Mouse (Mus musculus) G1E (cell line): Measurements from ENCODE around the gene Rps9. TPM values are rescaled to one million over a fixed set of nuclear protein-coding genes. Genes with fewer than 3 reads are reported as not detected.

Experiments
- polyA plus RNA-seq: library from polyadenylated mRNA; stranded (reverse); fragments of >175 nt; gene quantifications from 2 replicates; pipeline ENCODE4 v1.2.3, GENCODE M21; 2012
- total RNA-seq, 2 experiments: library from RNA; stranded (forward) in 1 of 2; stranded (reverse) in 1 of 2; fragments of 200-1000 nt in 1 of 2; fragments of >200 nt in 1 of 2; fragmentation: Nextera tagmentation in 1 of 2; gene quantifications; 2 replicates each; pipeline ENCODE4 v1.2.3; 2014 to 2017

Rps9 gene
- total and polyA plus RNA-seq, 3 experiments, result 1,085 to 2,177 (median 1,340) TPM

Other genes with a start within 250 kb of the Rps9 start
- not detected in 2 replicates for gene Tarm1, start 201.4 kb upstream of the Rps9 start, total RNA-seq (2014; fragmentation: Nextera tagmentation)
- 1.3 TPM in 2 replicates for gene Tarm1, start 201.4 kb upstream of the Rps9 start, total RNA-seq (2017)
- gene Tarm1, start 201.4 kb upstream of the Rps9 start, polyA plus RNA-seq, result not detected in 2 replicates
- gene Oscar, start 87.8 kb upstream of the Rps9 start, total RNA-seq (2014; fragmentation: Nextera tagmentation), result not detected in 2 replicates
- gene Oscar, start 87.8 kb upstream of the Rps9 start, total RNA-seq (2017), result 0.05 and 0.06 TPM in 2 replicates
- not detected in 2 replicates for gene Oscar, start 87.8 kb upstream of the Rps9 start, polyA plus RNA-seq
- 179 and 192 TPM in 2 replicates for gene Ndufa3, start 86.6 kb upstream of the Rps9 start, total RNA-seq (2014; fragmentation: Nextera tagmentation)
- gene Ndufa3, start 86.6 kb upstream of the Rps9 start, total RNA-seq (2017), result 234 and 290 TPM in 2 replicates
- gene Ndufa3, start 86.6 kb upstream of the Rps9 start, polyA plus RNA-seq, result 18.5 and 18.9 TPM in 2 replicates
- gene Tfpt, start 74.1 kb upstream of the Rps9 start, total RNA-seq (2014; fragmentation: Nextera tagmentation), result 22.2 and 38.2 TPM in 2 replicates
- gene Tfpt, start 74.1 kb upstream of the Rps9 start, total RNA-seq (2017), result 29.1 and 40.2 TPM in 2 replicates
- 44.0 and 44.2 TPM in 2 replicates for gene Tfpt, start 74.1 kb upstream of the Rps9 start, polyA plus RNA-seq
- 34.4 and 43.3 TPM in 2 replicates for gene Prpf31, start 74.0 kb upstream of the Rps9 start, total RNA-seq (2014; fragmentation: Nextera tagmentation)
- 97.9 and 104 TPM in 2 replicates for gene Prpf31, start 74.0 kb upstream of the Rps9 start, total RNA-seq (2017)
- 52.6 and 59.2 TPM in 2 replicates for gene Prpf31, start 74.0 kb upstream of the Rps9 start, polyA plus RNA-seq
- gene Cnot3, start 58.7 kb upstream of the Rps9 start, total RNA-seq (2014; fragmentation: Nextera tagmentation), result 245 and 285 TPM in 2 replicates
- 13.9 and 20.7 TPM in 2 replicates for gene Cnot3, start 58.7 kb upstream of the Rps9 start, total RNA-seq (2017)
- 506 and 556 TPM in 2 replicates for gene Cnot3, start 58.7 kb upstream of the Rps9 start, polyA plus RNA-seq
- gene Leng1, start 38.2 kb upstream of the Rps9 start, total RNA-seq (2014; fragmentation: Nextera tagmentation), result 8.2 and 9.0 TPM in 2 replicates
- 7.6 and 7.7 TPM in 2 replicates for gene Leng1, start 38.2 kb upstream of the Rps9 start, total RNA-seq (2017)
- gene Leng1, start 38.2 kb upstream of the Rps9 start, polyA plus RNA-seq, result 10.4 and 11.0 TPM in 2 replicates
- 14.7 and 16.2 TPM in 2 replicates for gene Tmc4, start 26.4 kb upstream of the Rps9 start, total RNA-seq (2014; fragmentation: Nextera tagmentation)
- 4.6 and 5.5 TPM in 2 replicates for gene Tmc4, start 26.4 kb upstream of the Rps9 start, total RNA-seq (2017)
- 1.4 and 1.8 TPM in 2 replicates for gene Tmc4, start 26.4 kb upstream of the Rps9 start, polyA plus RNA-seq
- gene Tsen34, start 11.1 kb upstream of the Rps9 start, total RNA-seq (2014; fragmentation: Nextera tagmentation), result 7.8 and 8.4 TPM in 2 replicates
- gene Tsen34, start 11.1 kb upstream of the Rps9 start, total RNA-seq (2017), result 17.0 and 28.6 TPM in 2 replicates
- gene Tsen34, start 11.1 kb upstream of the Rps9 start, polyA plus RNA-seq, result 70.3 and 100 TPM in 2 replicates
- gene Mboat7, start 10.5 kb upstream of the Rps9 start, total RNA-seq (2014; fragmentation: Nextera tagmentation), result 36.2 and 38.0 TPM in 2 replicates
- gene Mboat7, start 10.5 kb upstream of the Rps9 start, total RNA-seq (2017), result 20.6 and 21.3 TPM in 2 replicates
- gene Mboat7, start 10.5 kb upstream of the Rps9 start, polyA plus RNA-seq, result 57.0 and 67.4 TPM in 2 replicates
- gene Pirb, start 16.4 kb downstream of the Rps9 start, total RNA-seq (2014; fragmentation: Nextera tagmentation), result 0.53 and 0.63 TPM in 2 replicates
- 7.8 and 8.9 TPM in 2 replicates for gene Pirb, start 16.4 kb downstream of the Rps9 start, total RNA-seq (2017)
- gene Pirb, start 16.4 kb downstream of the Rps9 start, polyA plus RNA-seq, result 0.12 and 0.18 TPM in 2 replicates
- 0.53 TPM in 1 of 2 replicates, not detected in the other for gene Gm15448, start 121.7 kb downstream of the Rps9 start, total RNA-seq (2014; fragmentation: Nextera tagmentation)
- gene Gm15448, start 121.7 kb downstream of the Rps9 start, total RNA-seq (2017), result 0.87 and 1.5 TPM in 2 replicates
- gene Gm15448, start 121.7 kb downstream of the Rps9 start, polyA plus RNA-seq, result not detected in 2 replicates
- 0.83 TPM in 1 of 2 replicates, not detected in the other for gene Pira2, start 141.1 kb downstream of the Rps9 start, total RNA-seq (2014; fragmentation: Nextera tagmentation)
- 0.76 and 0.99 TPM in 2 replicates for gene Pira2, start 141.1 kb downstream of the Rps9 start, total RNA-seq (2017)
- not detected in 2 replicates for gene Pira2, start 141.1 kb downstream of the Rps9 start, polyA plus RNA-seq
- gene Gm14548, start 194.1 kb downstream of the Rps9 start, total RNA-seq (2014; fragmentation: Nextera tagmentation), result 0.53 and 1.2 TPM in 2 replicates
- gene Gm14548, start 194.1 kb downstream of the Rps9 start, total RNA-seq (2017), result 4.8 and 4.9 TPM in 2 replicates
- gene Gm14548, start 194.1 kb downstream of the Rps9 start, polyA plus RNA-seq, result not detected in 2 replicates
- gene Lilra6, start 211.5 kb downstream of the Rps9 start, total RNA-seq (2014; fragmentation: Nextera tagmentation), result not detected in 2 replicates
- gene Lilra6, start 211.5 kb downstream of the Rps9 start, total RNA-seq (2017), result 1.9 and 2.1 TPM in 2 replicates
- not detected in 2 replicates for gene Lilra6, start 211.5 kb downstream of the Rps9 start, polyA plus RNA-seq